Comparison of ENCODE assay signal across 26 mouse cellular contexts in genomic region chr4:125119721-125120120, GRCm38 (mm10). TPM values are rescaled to one million over a fixed set of nuclear protein-coding genes. Genes with fewer than 3 reads are reported as not detected.
DNase-seq lines count a peak whose midpoint lies in the region; ATAC-seq and TF ChIP-seq lines count a peak whose summit lies in the region.
"Had no signal": no experiment of that assay in that cellular context is flagged by ENCODE, and none has a peak within 500 bp of the region (broad histone marks: within the 10 kb centered on the region; RNA-seq: fewer than 3 reads in every experiment).

No protein-coding gene starts in this region.

- peaks cover 68% of the 10 kb centered on the region for H3K4me1 ChIP-seq in spleen, adult 2 months (ENCODE audit: control insufficient read depth, insufficient read depth, insufficient read length)
- H3K4me1 ChIP-seq in liver, embryonic 12.5 days = peaks cover 61% of the 10 kb centered on the region
- H3K4me1 ChIP-seq in intestine, postnatal 0 days (replicated peaks; ENCODE audit: control insufficient read depth, insufficient read depth, low read length) = peaks cover 22% of the 10 kb centered on the region

- 89% methylated on average over 11 of the region's 11 CpGs for WGBS in spleen, adult 2 months
- WGBS in liver, embryonic 12.5 days (ENCODE audit: insufficient replicate concordance) = 92% methylated on average over 11 of the region's 11 CpGs
- 95% methylated on average over 11 of the region's 11 CpGs for WGBS in intestine, postnatal 0 days

- no peaks in the 10 kb centered on the region for H3K27me3 ChIP-seq in spleen, adult 2 months (ENCODE audit: control insufficient read depth, insufficient read depth, low read length)
- no peaks in the 10 kb centered on the region for H3K27me3 ChIP-seq in liver, embryonic 12.5 days (replicated peaks)
- H3K27me3 ChIP-seq in intestine, postnatal 0 days (replicated peaks; ENCODE audit: control insufficient read depth, insufficient read depth, low read length) = no peaks in the 10 kb centered on the region
- H3K27me3 ChIP-seq: embryonic facial prominence, embryonic 12.5 days; heart, embryonic 15.5 days; Patski had no signal

- H3K9me3 ChIP-seq in liver, embryonic 12.5 days (replicated peaks) = no peaks in the 10 kb centered on the region
- H3K9me3 ChIP-seq in intestine, postnatal 0 days (ENCODE audit: control insufficient read depth) = no peaks in the 10 kb centered on the region
- H3K9me3 ChIP-seq: embryonic facial prominence, embryonic 12.5 days; heart, embryonic 15.5 days had no signal

- TF ChIP-seq CTCF in spleen, adult 2 months (IDR thresholded peaks at IDR 0.05; ENCODE audit: extremely low read depth, insufficient read depth, insufficient read length, insufficient replicate concordance) = no peak
- TF ChIP-seq CTCF in intestine, postnatal 0 days (IDR thresholded peaks at IDR 0.05; ENCODE audit: low read depth) = no peak

- no peak overlapping the region for H3K9ac ChIP-seq in liver, embryonic 12.5 days
- no peak overlapping the region for H3K9ac ChIP-seq in intestine, postnatal 0 days (ENCODE audit: low read depth, low read length)
- H3K9ac ChIP-seq: embryonic facial prominence, embryonic 12.5 days; heart, embryonic 15.5 days; hindbrain, embryonic 14.5 days had no signal

- H3K36me3 ChIP-seq in spleen, adult 2 months (ENCODE audit: control insufficient read depth, insufficient read depth, low read length) = peaks cover 38% of the 10 kb centered on the region
- H3K36me3 ChIP-seq in liver, embryonic 12.5 days = peaks cover 21% of the 10 kb centered on the region
- H3K36me3 ChIP-seq in intestine, postnatal 0 days (ENCODE audit: control insufficient read depth, insufficient read depth) = peaks cover 26% of the 10 kb centered on the region
- H3K36me3 ChIP-seq: embryonic facial prominence, embryonic 12.5 days had no signal

- no peak for ATAC-seq in liver, embryonic 12.5 days
- no peak for ATAC-seq in intestine, postnatal 0 days
- ATAC-seq: activated CD4-positive, CD25-positive, alpha-beta regulatory T cell, adult 4 months; forebrain, embryonic 16.5 days; inflammation-experienced regulatory T-cells, adult 6 months; Patski had no signal

- DNase-seq in adrenal gland, adult 8-10 months = peak; percentile 40
- DNase-seq in adrenal gland, adult 18-20 months (ENCODE audit: low spot score in 2 of 2) = no peak
- no peak for DNase-seq in spleen, adult 2 months (ENCODE audit: low read depth in 1 of 2, low spot score in 2 of 2)
- no peak for DNase-seq in spleen, adult 18-20 months
- peak; percentile 73 for DNase-seq in adrenal gland, postnatal 14 days
- peak; percentile 14 for DNase-seq in induced T-regulatory cell, adult 2 months (ENCODE audit: low read depth)
- DNase-seq: cerebellum, adult 9-10 months; cerebellum, postnatal 25 days; gastrocnemius, postnatal 25 days; heart, adult 18-20 months; heart, postnatal 14 days; kidney, adult 11 months; kidney, adult 9 months had no signal

- H3K4me2 ChIP-seq in liver, embryonic 12.5 days = no peak overlapping the region
- H3K4me2 ChIP-seq in intestine, postnatal 0 days (replicated peaks; ENCODE audit: low read depth) = no peak overlapping the region
- H3K4me2 ChIP-seq: embryonic facial prominence, embryonic 12.5 days; heart, embryonic 11.5 days; heart, embryonic 15.5 days; hindbrain, embryonic 14.5 days had no signal

- no peak overlapping the region for H3K4me3 ChIP-seq in spleen, adult 2 months (ENCODE audit: extremely low read depth, insufficient read depth, insufficient read length)
- H3K4me3 ChIP-seq in liver, embryonic 12.5 days = no peak overlapping the region
- H3K4me3 ChIP-seq in intestine, postnatal 0 days (ENCODE audit: low read depth, low read length) = no peak overlapping the region
- H3K4me3 ChIP-seq: embryonic facial prominence, embryonic 12.5 days; heart, embryonic 15.5 days had no signal

- 0 out of 2 replicates have a peak overlapping the region, but pooled peaks have one; percentile 19 for H3K27ac ChIP-seq in spleen, adult 2 months (ENCODE audit: insufficient read depth, low read length)
- H3K27ac ChIP-seq in liver, embryonic 12.5 days = no peak overlapping the region
- H3K27ac ChIP-seq in intestine, postnatal 0 days (ENCODE audit: low read depth, low read length) = no peak overlapping the region
- H3K27ac ChIP-seq: embryonic facial prominence, embryonic 12.5 days; heart, embryonic 15.5 days; hindbrain, embryonic 14.5 days; kidney, postnatal 0 days had no signal

- TF ChIP-seq POLR2A in spleen, adult 2 months (IDR thresholded peaks at IDR 0.05; ENCODE audit: low read depth, low read length) = no peak

RNA-seq across cellular contexts. Expression of gene Zc3h12a, which starts 7.9 kb away (rescaled TPM):
- total RNA-seq in adrenal gland, adult 8-10 months (2022) = 10 to 100 TPM in 1 of 4 experiments, 1 to 10 TPM in 3; 7.2 to 10.2 (median 8.1) TPM
- total RNA-seq in adrenal gland, adult 18-20 months (2021) = 1 to 10 TPM; 4.1 to 6.5 TPM
- polyA plus RNA-seq in spleen, adult 2 months (2012; rRNA removed) = 27.6 and 36.4 TPM in 2 replicates
- total RNA-seq in adrenal gland, postnatal 14 days (2021) = 5.4 and 6.3 TPM in 2 replicates
- polyA plus RNA-seq in liver, embryonic 12.5 days (2016; fragmentation: Nextera tagmentation; extraction: Ambion mirVana) = 0.56 and 0.62 TPM in 2 replicates
- 1.3 and 1.5 TPM in 2 replicates for polyA plus RNA-seq in intestine, postnatal 0 days (2015; fragmentation: Nextera tagmentation; extraction: Ambion mirVana)

RNA-seq across cellular contexts. Expression of gene Meaf6, which starts 34.8 kb away (rescaled TPM):
- 10 to 100 TPM; 24.8 to 35.4 (median 32.6) TPM for total RNA-seq in adrenal gland, adult 8-10 months (2022)
- 10 to 100 TPM; 24.0 to 29.2 TPM for total RNA-seq in adrenal gland, adult 18-20 months (2021)
- 11.3 and 12.7 TPM in 2 replicates for polyA plus RNA-seq in spleen, adult 2 months (2012; rRNA removed)
- total RNA-seq in adrenal gland, postnatal 14 days (2021) = 28.9 and 33.0 TPM in 2 replicates
- 31.6 and 33.0 TPM in 2 replicates for polyA plus RNA-seq in liver, embryonic 12.5 days (2016; fragmentation: Nextera tagmentation; extraction: Ambion mirVana)
- 23.0 and 24.8 TPM in 2 replicates for polyA plus RNA-seq in intestine, postnatal 0 days (2015; fragmentation: Nextera tagmentation; extraction: Ambion mirVana)

RNA-seq across cellular contexts. Expression of gene Snip1, which starts 53.2 kb away (rescaled TPM):
- total RNA-seq in adrenal gland, adult 8-10 months (2022) = 10 to 100 TPM; 17.2 to 20.1 (median 19.5) TPM
- 10 to 100 TPM; 16.9 to 20.7 TPM for total RNA-seq in adrenal gland, adult 18-20 months (2021)
- 7.2 and 9.1 TPM in 2 replicates for polyA plus RNA-seq in spleen, adult 2 months (2012; rRNA removed)
- total RNA-seq in adrenal gland, postnatal 14 days (2021) = 17.1 and 17.8 TPM in 2 replicates
- polyA plus RNA-seq in liver, embryonic 12.5 days (2016; fragmentation: Nextera tagmentation; extraction: Ambion mirVana) = 21.6 and 24.8 TPM in 2 replicates
- 13.6 and 15.5 TPM in 2 replicates for polyA plus RNA-seq in intestine, postnatal 0 days (2015; fragmentation: Nextera tagmentation; extraction: Ambion mirVana)

RNA-seq across cellular contexts. Expression of gene Dnali1, which starts 54.2 kb away (rescaled TPM):
- total RNA-seq in adrenal gland, adult 8-10 months (2022) = under 1 TPM in 2 of 4 experiments, not detected in 2; 0.13 to 0.14 TPM
- not detected for total RNA-seq in adrenal gland, adult 18-20 months (2021)
- polyA plus RNA-seq in spleen, adult 2 months (2012; rRNA removed) = not detected in 2 replicates
- not detected in 2 replicates for total RNA-seq in adrenal gland, postnatal 14 days (2021)
- polyA plus RNA-seq in liver, embryonic 12.5 days (2016; fragmentation: Nextera tagmentation; extraction: Ambion mirVana) = 0.10 TPM in 1 of 2 replicates, not detected in the other
- polyA plus RNA-seq in intestine, postnatal 0 days (2015; fragmentation: Nextera tagmentation; extraction: Ambion mirVana) = not detected in 2 replicates
- total RNA-seq: gastrocnemius, adult 18-20 months; gastrocnemius, postnatal 25 days; hematopoietic stem cell, adult 5-6 weeks had no signal
- polyA plus RNA-seq: activated CD4-positive, CD25-positive, alpha-beta regulatory T cell, adult 4 months; inflammation-experienced regulatory T-cells, adult 6 months had no signal

Comparison
In these comparisons a context has a peak if more than half of its experiments do, and no peak if none do; other contexts are left out.
1. DNase-seq: peak in adrenal gland, adult 8-10 months (single experiment), adrenal gland, postnatal 14 days (single experiment) and induced T-regulatory cell, adult 2 months (single experiment); none in adrenal gland, adult 18-20 months (0 of 2), spleen, adult 2 months (0 of 2) and spleen, adult 18-20 months (0 of 2).